Mouse (Mus musculus): ENCODE measurements around the gene Rps2. TPM values are rescaled to one million over a fixed set of nuclear protein-coding genes. Genes with fewer than 3 reads are reported as not detected.
"Not testable (repeated sequence)": the region's sequence is repeated elsewhere in the genome, so short reads cannot be mapped to it uniquely, and the experiment has no call there.

Gene Rps2
- total RNA-seq, 2 experiments from 2014 or later: 315 to 1,601 TPM

GRCm38 (mm10) chr17:24699473-24699872, 18.4 kb upstream of the Rps2 start:
- no peak for ATAC-seq (replicated peaks; ENCODE audit: low FRiP score, poor library complexity, severe bottlenecking)

- no peak for ATAC-seq (replicated peaks; ENCODE audit: low FRiP score, poor library complexity, severe bottlenecking)
These were observed 16.7 kb upstream of the Rps2 start for GRCm38 (mm10) chr17:24701251-24701650.

GRCm38 (mm10) chr17:24705821-24706220, 12.1 kb upstream of the Rps2 start:
- no peak for ATAC-seq (replicated peaks; ENCODE audit: low FRiP score, poor library complexity, severe bottlenecking)

GRCm38 (mm10) chr17:24706982-24707800, 10.7 kb upstream of the Rps2 start, which contains the start of gene Tbl3:
TSS of gene Tbl3 (minus strand) at chr17:24707660.
- peak; percentile 89 for ATAC-seq (replicated peaks; ENCODE audit: low FRiP score, poor library complexity, severe bottlenecking)

- peak; percentile 57 for ATAC-seq (replicated peaks; ENCODE audit: low FRiP score, poor library complexity, severe bottlenecking)
These were observed 10.0 kb upstream of the Rps2 start for GRCm38 (mm10) chr17:24707801-24708425.

GRCm38 (mm10) chr17:24708646-24709045, 9.3 kb upstream of the Rps2 start:
- no peak for ATAC-seq (replicated peaks; ENCODE audit: low FRiP score, poor library complexity, severe bottlenecking)

- no peak for ATAC-seq (replicated peaks; ENCODE audit: low FRiP score, poor library complexity, severe bottlenecking)
These were observed 2.4 kb upstream of the Rps2 start for GRCm38 (mm10) chr17:24715556-24715955.

GRCm38 (mm10) chr17:24716166-24716682, 1.7 kb upstream of the Rps2 start:
- ATAC-seq (replicated peaks; ENCODE audit: low FRiP score, poor library complexity, severe bottlenecking): no peak

GRCm38 (mm10) chr17:24718938-24719337, 1.0 kb downstream of the Rps2 start:
- ATAC-seq (replicated peaks; ENCODE audit: low FRiP score, poor library complexity, severe bottlenecking): not testable (repeated sequence)

- peak; percentile 92 for ATAC-seq (replicated peaks; ENCODE audit: low FRiP score, poor library complexity, severe bottlenecking)
These were observed 1.7 kb downstream of the Rps2 start for GRCm38 (mm10) chr17:24719494-24720222.

- ATAC-seq (replicated peaks; ENCODE audit: low FRiP score, poor library complexity, severe bottlenecking): not testable (repeated sequence)
These were observed 2.7 kb downstream of the Rps2 start for GRCm38 (mm10) chr17:24720616-24721015.

- ATAC-seq (replicated peaks; ENCODE audit: low FRiP score, poor library complexity, severe bottlenecking): not testable (repeated sequence)
These were observed 3.6 kb downstream of the Rps2 start for GRCm38 (mm10) chr17:24721383-24721955.

- ATAC-seq (replicated peaks; ENCODE audit: low FRiP score, poor library complexity, severe bottlenecking): no peak
These were observed 4.5 kb downstream of the Rps2 start for GRCm38 (mm10) chr17:24722220-24722924.

- ATAC-seq (replicated peaks; ENCODE audit: low FRiP score, poor library complexity, severe bottlenecking): no peak
These were observed 5.4 kb downstream of the Rps2 start for GRCm38 (mm10) chr17:24723122-24723880.

- peak; percentile 48 for ATAC-seq (replicated peaks; ENCODE audit: low FRiP score, poor library complexity, severe bottlenecking)
These were observed 5.9 kb downstream of the Rps2 start for GRCm38 (mm10) chr17:24723881-24724180.

GRCm38 (mm10) chr17:24724184-24724583, 6.3 kb downstream of the Rps2 start, which contains the start of gene Ndufb10:
TSS of gene Ndufb10 (minus strand) at chr17:24724478.
- ATAC-seq (replicated peaks; ENCODE audit: low FRiP score, poor library complexity, severe bottlenecking): peak; percentile 83

GRCm38 (mm10) chr17:24725637-24726390, 7.9 kb downstream of the Rps2 start:
- no peak for ATAC-seq (replicated peaks; ENCODE audit: low FRiP score, poor library complexity, severe bottlenecking)

- ATAC-seq (replicated peaks; ENCODE audit: low FRiP score, poor library complexity, severe bottlenecking): no peak
These were observed 9.7 kb downstream of the Rps2 start, which contains the start of gene Rpl3l for GRCm38 (mm10) chr17:24727618-24728017. TSS of gene Rpl3l (plus strand) at chr17:24727820.

Data from erythroid progenitor cell, adult 5-6 weeks (primary cell).